Mouse (Mus musculus): Measurements from ENCODE around the gene Nfix.

DNA sequence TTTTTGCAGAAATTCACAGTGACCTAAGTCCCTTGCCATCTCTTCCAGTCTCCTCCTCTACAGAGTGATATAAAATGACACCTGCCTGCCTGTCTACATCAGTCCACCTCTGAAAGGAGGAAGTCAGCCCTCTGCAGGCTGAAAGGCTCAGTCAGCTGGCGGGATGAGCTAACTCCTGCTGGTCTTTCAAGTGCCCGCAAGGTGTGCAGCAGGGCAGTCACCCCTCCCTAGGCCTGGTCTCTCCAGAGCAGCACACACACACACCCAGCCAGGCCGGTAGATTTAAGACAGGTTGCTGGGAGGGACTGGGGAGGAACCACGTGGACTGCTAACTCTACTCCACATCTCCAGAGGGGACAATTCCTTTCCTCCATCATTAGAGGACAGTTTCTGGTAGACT lies 36.0 kb downstream of the Nfix start:
- no peak for TF ChIP-seq CTCF (IDR thresholded peaks at IDR 0.05; ENCODE audit: borderline replicate concordance, control insufficient read depth, extremely low read depth, insufficient read depth, low read length, poor library complexity)
- no peak for TF ChIP-seq POLR2A (IDR thresholded peaks at IDR 0.05; ENCODE audit: control insufficient read depth, extremely low read depth, insufficient read depth, low read length, poor library complexity)

Measured in thymus, adult 2 months (tissue).